Mouse (Mus musculus) midbrain, embryonic 12.5 days (tissue): ENCODE measurements around the gene Tbk1. TPM values are rescaled to one million over a fixed set of nuclear protein-coding genes. Genes with fewer than 3 reads are reported as not detected.

Experiments
- ATAC-seq: fragments of 200-750 bp; cut with Nextera tagmentation; 2 replicates; pipeline ENCODE4 v1.8.0; 2017; ENCODE audit warnings: low read depth, moderate TSS enrichment, moderate library complexity; ENCODE audit not compliant: low FRiP score
- H3K27ac ChIP-seq: fragments of 300-500 bp; sonication (generic); replicated peaks from 2 replicates; pipeline ENCODE4 v1.5.1; 2016; ENCODE audit warnings: mild to moderate bottlenecking
- H3K27me3 ChIP-seq: fragments of 300-500 bp; sonication (generic); 2 replicates; pipeline ENCODE4 v1.6.1; 2016; ENCODE audit warnings: mild to moderate bottlenecking
- H3K36me3 ChIP-seq: fragments of 300-500 bp; sonication (generic); 2 replicates; pipeline ENCODE4 v1.6.1; 2016
- H3K4me1 ChIP-seq: fragments of 300-500 bp; sonication (generic); 2 replicates; pipeline ENCODE4 v1.6.1; 2016
- H3K4me2 ChIP-seq: fragments of 300-500 bp; sonication (generic); replicated peaks from 2 replicates; pipeline ENCODE4 v1.6.1; 2016; ENCODE audit warnings: mild to moderate bottlenecking, moderate library complexity
- H3K4me3 ChIP-seq: fragments of 300-500 bp; sonication (generic); 2 replicates; pipeline ENCODE4 v1.5.1; 2016; ENCODE audit warnings: mild to moderate bottlenecking
- H3K9ac ChIP-seq: fragments of 300-500 bp; sonication (generic); replicated peaks from 2 replicates; pipeline ENCODE4 v1.6.1; 2016; ENCODE audit warnings: mild to moderate bottlenecking, moderate library complexity
- H3K9me3 ChIP-seq: fragments of 300-500 bp; sonication (generic); 2 replicates; pipeline ENCODE4 v1.6.1; 2016; ENCODE audit warnings: mild to moderate bottlenecking
- WGBS: fragments of 180-500 bp; shearing (Covaris S2); methylation state at CpG from one replicate; pipeline ENCODE4 v1.1.7; 2016; 5-methylcytosine and 5-hydroxymethylcytosine counted together
- polyA plus RNA-seq: library from polyadenylated mRNA; unstranded; fragments of >200 nt; fragmentation: Nextera tagmentation; extraction: Ambion mirVana; gene quantifications from 2 replicates; pipeline ENCODE4 v1.2.1, GENCODE M21; 2016

Gene Tbk1
- polyA plus RNA-seq, 1 experiment from 2014 or later = 37.4 TPM

DNA sequence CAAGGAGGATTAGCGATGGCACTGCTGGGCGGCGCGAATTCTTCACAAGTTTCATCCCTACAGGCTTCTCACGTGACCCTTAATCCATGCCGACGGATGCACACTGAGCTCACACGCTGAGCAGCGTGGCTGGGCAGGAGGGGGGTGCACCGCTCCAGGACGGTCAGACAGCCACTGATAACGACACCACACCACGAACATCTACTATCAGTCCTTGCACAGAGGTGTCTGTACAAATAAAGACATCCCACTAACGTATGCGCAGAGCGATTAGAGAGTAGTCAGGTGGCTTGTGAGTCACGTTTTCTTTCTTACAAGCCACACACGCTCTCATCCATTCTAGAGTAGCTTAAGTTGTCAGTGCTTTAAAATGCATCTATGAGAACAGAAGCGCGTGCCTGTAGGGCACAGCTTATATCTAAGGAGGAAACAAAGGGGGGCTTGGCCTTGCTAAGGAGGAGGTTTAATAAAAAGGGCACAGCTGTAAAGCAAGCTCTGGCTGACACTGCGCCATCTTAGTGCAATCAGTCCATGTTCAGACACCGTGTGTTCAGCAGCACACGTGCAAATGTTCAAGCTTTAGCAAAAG, 17.5 kb downstream of the Tbk1 start:
- H3K4me2 ChIP-seq = peak overlapping the region; percentile 54
- H3K4me3 ChIP-seq = peak overlapping the region; percentile 29
- peak; percentile 95 for ATAC-seq
- H3K36me3 ChIP-seq = peaks cover 46% of the 10 kb centered on the region
- H3K27me3 ChIP-seq = no peaks in the 10 kb centered on the region
- H3K4me1 ChIP-seq = peaks cover 19% of the 10 kb centered on the region
- H3K9me3 ChIP-seq = no peaks in the 10 kb centered on the region
- peak overlapping the region; percentile 70 for H3K27ac ChIP-seq
- peak overlapping the region; percentile 34 for H3K9ac ChIP-seq
- 3% methylated on average over 23 of the region's 23 CpGs for WGBS

DNA sequence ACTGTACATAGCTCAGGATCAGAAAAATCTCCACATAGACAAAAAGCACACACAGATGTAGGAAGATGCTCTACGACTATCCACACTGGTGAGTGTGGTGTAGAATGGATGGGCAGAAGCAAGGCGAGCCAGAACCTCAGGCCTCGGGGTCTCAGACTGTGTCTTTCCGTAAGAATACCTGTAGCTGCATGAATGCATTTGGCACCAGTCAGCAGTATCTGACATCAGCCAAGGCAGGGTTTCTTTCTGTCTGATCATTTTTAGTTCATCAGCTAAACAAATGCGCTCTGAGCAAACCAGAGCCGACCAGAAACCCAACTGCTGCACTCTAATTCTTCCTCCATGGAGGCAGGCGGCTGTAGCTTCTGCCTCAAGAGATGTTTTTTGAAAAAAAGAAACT, 18.1 kb downstream of the Tbk1 start:
- H3K9ac ChIP-seq = no peak overlapping the region
- peak; percentile 51 for ATAC-seq
- peak overlapping the region; percentile 54 for H3K4me2 ChIP-seq

DNA sequence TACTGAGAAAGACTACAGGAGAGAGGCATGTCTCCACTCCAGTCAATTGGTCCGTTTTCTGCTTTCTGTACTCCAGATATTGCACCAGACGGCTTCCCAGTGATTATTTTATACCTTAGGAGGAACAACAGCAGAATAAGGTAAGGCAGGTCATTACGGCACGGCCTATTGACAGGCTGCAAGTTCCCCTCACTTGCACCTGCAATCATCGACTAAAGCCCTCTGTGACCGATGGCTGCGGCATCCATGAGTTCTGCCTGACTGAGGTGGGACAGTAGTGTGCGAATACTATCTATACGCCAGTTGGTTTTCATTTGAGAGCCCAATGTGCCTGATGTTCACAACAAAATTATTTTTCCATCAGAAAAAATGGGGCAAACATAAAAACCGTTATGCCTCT, 18.6 kb downstream of the Tbk1 start:
- no peak overlapping the region for H3K27ac ChIP-seq
- no peak for ATAC-seq

More for the DNA sequence above, 18.1 kb downstream of the Tbk1 start:
- Histone ChIP-seq H3K27me3 (no peaks in the 10 kb centered on the region), H3K9me3 (no peaks in the 10 kb centered on the region), H3K36me3 (peaks cover 51% of the 10 kb centered on the region), H3K27ac (peak overlapping the region; percentile 70), H3K4me3 (peak overlapping the region; percentile 29; the same call in 1 of the 2 replicates), H3K4me1 (peaks cover 19% of the 10 kb centered on the region)
- 31% methylated on average over 7 of the region's 7 CpGs for WGBS

DNA sequence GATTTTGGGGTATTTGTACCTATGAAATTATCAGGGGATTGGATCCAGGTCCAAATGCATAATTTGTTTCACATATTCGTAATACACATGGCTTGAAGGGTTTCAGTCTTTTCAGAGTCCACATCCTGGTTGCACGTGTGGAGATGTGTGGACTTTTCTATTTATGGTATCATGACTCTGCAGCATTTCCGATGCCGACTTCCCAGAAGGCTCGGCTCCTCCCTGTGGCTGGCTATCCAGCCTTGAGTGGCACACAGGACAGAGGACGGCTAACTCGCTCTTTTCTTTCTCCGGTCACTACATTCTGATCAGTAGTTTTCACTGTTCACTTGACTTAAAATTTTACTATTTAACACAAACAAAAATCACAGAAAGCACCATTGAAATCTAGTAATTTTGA, 22.1 kb downstream of the Tbk1 start:
- peaks cover 53% of the 10 kb centered on the region for H3K36me3 ChIP-seq
- WGBS = 96% methylated on average over 8 of the region's 8 CpGs
- H3K4me2 ChIP-seq = no peak overlapping the region
- no peaks in the 10 kb centered on the region for H3K9me3 ChIP-seq
- H3K4me1 ChIP-seq = peaks cover 12% of the 10 kb centered on the region
- no peak for ATAC-seq
- no peak overlapping the region for H3K27ac ChIP-seq
- H3K4me3 ChIP-seq = no peak overlapping the region
- H3K9ac ChIP-seq = no peak overlapping the region
- H3K27me3 ChIP-seq = no peaks in the 10 kb centered on the region

More for the DNA sequence above, 18.6 kb downstream of the Tbk1 start:
- Histone ChIP-seq H3K4me2 (no peak overlapping the region), H3K27me3 (no peaks in the 10 kb centered on the region), H3K4me1 (peaks cover 19% of the 10 kb centered on the region), H3K9ac (no peak overlapping the region), H3K4me3 (no peak overlapping the region), H3K36me3 (peaks cover 53% of the 10 kb centered on the region), H3K9me3 (no peaks in the 10 kb centered on the region)
- 94% methylated on average over 10 of the region's 10 CpGs for WGBS

DNA sequence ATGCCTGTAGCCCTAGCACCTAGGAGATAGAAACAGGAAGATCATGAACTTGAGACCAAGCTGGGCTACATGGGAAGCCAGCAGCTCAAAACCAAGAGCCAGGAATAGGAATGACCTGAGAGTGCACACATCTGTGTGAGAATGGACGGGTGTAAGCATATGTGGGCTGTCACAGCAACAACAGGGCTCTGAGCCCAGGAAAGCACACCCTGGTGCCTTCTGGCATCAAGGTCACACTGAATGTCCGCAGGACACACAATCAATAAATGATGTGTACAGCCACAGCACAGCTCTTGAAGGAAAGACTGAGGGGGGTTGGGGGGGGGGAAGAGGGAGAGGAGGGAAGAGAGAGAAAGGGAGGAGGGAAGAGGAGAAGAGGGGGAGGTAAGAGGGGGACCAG, 28.4 kb downstream of the Tbk1 start:
- Histone ChIP-seq H3K27me3 (no peaks in the 10 kb centered on the region), H3K9me3 (no peaks in the 10 kb centered on the region), H3K4me1 (no peaks in the 10 kb centered on the region), H3K4me2 (no peak overlapping the region), H3K27ac (no peak overlapping the region), H3K36me3 (peaks cover 76% of the 10 kb centered on the region), H3K4me3 (no peak overlapping the region), H3K9ac (no peak overlapping the region)
- 78% methylated on average over 2 of the region's 2 CpGs for WGBS
- ATAC-seq = no peak

DNA sequence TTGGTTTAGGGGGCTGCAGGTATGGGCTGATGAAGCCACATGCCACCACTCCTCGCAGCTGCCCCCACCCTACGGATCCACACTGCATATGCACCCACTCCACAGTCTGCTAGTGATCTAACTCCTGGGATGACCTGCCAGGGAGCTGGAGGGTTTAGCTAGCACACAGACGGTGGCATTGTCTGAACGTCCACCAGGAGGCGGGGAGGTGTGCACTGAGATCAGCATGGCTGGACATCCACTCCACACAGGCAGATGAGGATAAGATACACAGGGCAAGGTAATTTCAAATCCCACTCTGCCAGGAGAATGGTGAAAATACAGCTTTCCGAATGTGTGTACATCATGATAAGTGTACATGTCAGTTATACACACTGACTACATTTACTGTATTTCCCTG, 30.3 kb downstream of the Tbk1 start:
- ATAC-seq = no peak
- Histone ChIP-seq H3K36me3 (peaks cover 83% of the 10 kb centered on the region), H3K4me1 (no peaks in the 10 kb centered on the region), H3K9me3 (no peaks in the 10 kb centered on the region), H3K4me3 (no peak overlapping the region), H3K27me3 (no peaks in the 10 kb centered on the region), H3K4me2 (no peak overlapping the region), H3K27ac (no peak overlapping the region), H3K9ac (no peak overlapping the region)
- WGBS = 77% methylated on average over 6 of the region's 6 CpGs

DNA sequence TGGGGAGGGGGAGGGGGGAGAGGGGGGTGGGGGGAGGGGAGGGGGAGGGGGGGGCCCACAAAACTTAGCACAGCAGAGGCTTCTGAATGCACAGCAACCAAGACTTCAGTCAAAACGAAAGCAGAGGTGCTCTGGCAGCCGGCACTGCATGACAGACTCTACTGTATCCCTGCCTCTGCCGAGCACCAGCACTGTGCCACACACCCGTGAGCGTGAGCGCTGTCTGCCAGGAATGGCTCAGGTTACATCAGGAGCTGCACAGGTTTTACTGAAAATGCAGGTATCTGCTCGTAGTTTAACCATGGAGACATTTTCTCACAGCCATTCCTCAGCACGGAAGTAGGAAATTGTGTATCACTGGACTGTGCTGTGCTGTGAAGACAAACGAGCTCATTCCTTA, 36.3 kb downstream of the Tbk1 start:
- ATAC-seq = no peak
- 91% methylated on average over 9 of the region's 9 CpGs for WGBS
- Histone ChIP-seq H3K36me3 (peaks cover 94% of the 10 kb centered on the region), H3K9ac (no peak overlapping the region), H3K27me3 (no peaks in the 10 kb centered on the region), H3K4me1 (no peaks in the 10 kb centered on the region), H3K27ac (no peak overlapping the region), H3K4me3 (no peak overlapping the region), H3K9me3 (no peaks in the 10 kb centered on the region), H3K4me2 (no peak overlapping the region)

DNA sequence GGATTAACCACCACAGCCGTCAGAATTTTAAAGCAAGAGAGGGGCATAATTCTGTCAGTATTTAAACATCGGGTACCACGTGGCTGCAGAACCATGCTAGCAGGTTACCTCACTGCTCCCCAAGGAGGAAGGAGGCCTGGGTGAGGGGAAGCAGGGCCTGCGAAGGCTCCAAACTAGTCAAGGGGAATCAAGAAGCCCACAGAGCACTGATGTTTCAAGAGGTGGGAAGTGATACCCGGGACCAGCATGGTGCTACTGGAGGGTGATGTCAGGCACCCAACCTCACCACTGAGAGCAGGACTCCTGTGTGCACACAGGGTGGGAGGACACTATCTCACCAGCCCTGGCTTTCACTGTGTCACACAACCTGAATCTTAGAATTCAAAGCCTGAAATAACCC, 36.9 kb downstream of the Tbk1 start:
- H3K4me3 ChIP-seq = no peak overlapping the region
- no peaks in the 10 kb centered on the region for H3K27me3 ChIP-seq
- no peak overlapping the region for H3K4me2 ChIP-seq
- H3K4me1 ChIP-seq = no peaks in the 10 kb centered on the region
- no peak overlapping the region for H3K27ac ChIP-seq
- 88% methylated on average over 5 of the region's 5 CpGs for WGBS
- H3K9me3 ChIP-seq = no peaks in the 10 kb centered on the region
- peaks cover 91% of the 10 kb centered on the region for H3K36me3 ChIP-seq
- no peak overlapping the region for H3K9ac ChIP-seq
- no peak for ATAC-seq

DNA sequence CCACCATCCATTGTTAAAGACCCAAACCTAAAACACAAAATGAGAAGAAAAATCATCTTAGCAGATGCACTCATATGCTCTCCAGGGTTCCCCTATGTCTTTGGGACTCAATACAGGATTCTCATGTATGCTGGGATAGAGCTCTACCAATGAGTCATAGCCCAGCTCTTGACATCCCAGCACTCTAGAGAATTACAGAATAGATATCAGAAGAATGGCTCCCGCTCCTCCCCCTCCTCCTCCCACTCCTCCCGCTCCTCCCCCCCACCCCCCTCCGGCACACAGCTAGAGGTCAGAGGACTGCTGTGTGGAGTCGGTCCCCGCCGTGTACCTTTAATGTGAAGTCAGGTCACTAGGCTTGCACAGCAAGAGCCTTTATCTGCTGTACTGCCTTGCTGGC, 39.4 kb downstream of the Tbk1 start:
- H3K4me1 ChIP-seq = no peaks in the 10 kb centered on the region
- no peak overlapping the region for H3K4me2 ChIP-seq
- WGBS = 68% methylated on average over 6 of the region's 6 CpGs
- no peaks in the 10 kb centered on the region for H3K9me3 ChIP-seq
- no peaks in the 10 kb centered on the region for H3K27me3 ChIP-seq
- H3K4me3 ChIP-seq = no peak overlapping the region
- peaks cover 68% of the 10 kb centered on the region for H3K36me3 ChIP-seq
- H3K9ac ChIP-seq = no peak overlapping the region
- H3K27ac ChIP-seq = no peak overlapping the region
- no peak for ATAC-seq

DNA sequence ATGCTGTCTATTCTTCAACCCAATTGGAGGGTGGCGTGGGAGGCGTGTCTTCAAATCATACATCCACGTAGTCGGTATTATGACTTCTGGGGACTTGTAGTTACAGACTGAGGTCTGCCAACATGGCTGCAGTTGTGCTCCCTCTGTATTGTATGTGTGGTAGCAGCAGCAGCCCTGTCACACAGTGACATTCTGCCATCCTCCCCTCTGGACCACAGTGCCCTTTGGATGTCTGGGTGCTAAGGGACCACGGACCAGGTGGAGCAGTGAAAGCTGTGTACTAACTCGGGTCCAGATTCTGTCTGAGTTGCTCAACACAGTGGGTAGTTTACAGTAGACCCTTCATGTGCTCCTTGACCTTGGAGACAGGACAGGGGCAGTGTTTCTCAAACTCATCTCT, 43.0 kb downstream of the Tbk1 start:
- Histone ChIP-seq H3K27ac (no peak overlapping the region), H3K9me3 (no peaks in the 10 kb centered on the region), H3K36me3 (peaks cover 32% of the 10 kb centered on the region), H3K4me1 (no peaks in the 10 kb centered on the region), H3K9ac (no peak overlapping the region), H3K4me3 (no peak overlapping the region), H3K27me3 (no peaks in the 10 kb centered on the region), H3K4me2 (no peak overlapping the region)
- 95% methylated on average over 6 of the region's 6 CpGs for WGBS
- ATAC-seq = no peak

DNA sequence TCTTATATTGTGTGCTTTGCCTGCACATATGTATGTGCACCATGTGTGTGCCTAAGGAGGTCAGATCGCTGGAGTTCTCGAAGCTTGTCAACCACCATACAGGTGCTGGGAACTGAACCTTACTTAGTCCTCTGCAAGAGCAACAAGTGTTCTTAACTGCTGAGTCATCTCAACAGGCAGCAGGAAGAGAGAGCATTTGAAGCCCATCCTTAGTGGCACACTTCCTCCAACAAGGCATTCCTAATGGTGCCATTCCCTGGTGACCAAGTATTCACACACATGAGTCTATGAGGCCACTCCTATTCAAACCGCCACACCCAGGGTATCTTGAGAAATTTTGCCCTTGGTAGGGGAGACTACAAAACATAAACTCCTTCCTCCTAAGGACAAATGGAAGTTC, 44.4 kb downstream of the Tbk1 start:
- WGBS = 95% methylated on average over 3 of the region's 3 CpGs
- no peak overlapping the region for H3K4me2 ChIP-seq

DNA sequence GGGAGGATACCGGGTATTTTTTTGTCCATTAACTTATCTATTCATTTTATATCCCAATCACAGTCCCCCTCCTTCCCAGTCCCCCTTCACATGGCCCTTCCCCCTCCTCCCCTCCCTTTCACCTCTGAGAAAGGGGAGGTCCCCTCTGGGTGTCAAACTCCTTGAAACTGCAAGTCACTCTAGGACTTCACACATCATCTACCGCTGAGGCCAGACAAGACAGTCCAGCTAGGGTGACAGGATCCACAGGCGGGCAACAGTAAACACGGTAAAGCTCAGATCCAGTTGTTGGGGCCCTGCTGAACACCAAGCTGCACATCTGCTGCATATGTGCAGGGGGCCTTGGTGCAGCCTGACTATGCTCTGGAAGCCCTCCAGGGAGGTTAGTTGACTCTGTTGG, 51.6 kb downstream of the Tbk1 start:
- 79% methylated on average over 4 of the region's 4 CpGs for WGBS
- Histone ChIP-seq H3K4me1 (0 out of 2 replicates have a peak, but pooled peaks cover 6% of the 10 kb centered on the region), H3K4me3 (no peak overlapping the region), H3K9ac (no peak overlapping the region), H3K36me3 (no peaks in the 10 kb centered on the region), H3K4me2 (no peak overlapping the region), H3K27me3 (peaks cover 9% of the 10 kb centered on the region; the same call in 1 of the 2 replicates), H3K9me3 (no peaks in the 10 kb centered on the region), H3K27ac (no peak overlapping the region)
- ATAC-seq = no peak

More for the DNA sequence above, 44.4 kb downstream of the Tbk1 start:
- Histone ChIP-seq H3K27me3 (no peaks in the 10 kb centered on the region), H3K36me3 (peaks cover 20% of the 10 kb centered on the region), H3K9me3 (no peaks in the 10 kb centered on the region), H3K4me3 (no peak overlapping the region), H3K4me1 (no peaks in the 10 kb centered on the region), H3K27ac (no peak overlapping the region), H3K9ac (no peak overlapping the region)
- no peak for ATAC-seq
